Mouse (Mus musculus): ENCODE measurements around the gene Rtn1. TPM values are rescaled to one million over a fixed set of nuclear protein-coding genes. Genes with fewer than 3 reads are reported as not detected.

Rtn1 gene
- total and polyA plus RNA-seq, 3 experiments, result 0.44 TPM; not detected in 2

- Histone ChIP-seq H3K36me3 (replicated peaks) (no peaks in the 10 kb centered on the region), H3K9me3 (replicated peaks) (no peaks in the 10 kb centered on the region; the same call in 1 of the 2 replicates), H3K4me3 (ENCODE audit: low read depth, low read length) (no peak overlapping the region), H3K4me1 (ENCODE audit: insufficient read depth, low read depth, low read length) (no peaks in the 10 kb centered on the region), H3K27me3 (ENCODE audit: insufficient read depth, low read length) (no peaks in the 10 kb centered on the region; the same call in 1 of the 2 replicates)
- no peak for TF ChIP-seq GATA1 (IDR thresholded peaks at IDR 0.05; ENCODE audit: borderline replicate concordance, low read length)
- TF ChIP-seq POLR2AphosphoS5 (IDR thresholded peaks at IDR 0.05; ENCODE audit: insufficient replicate concordance, low read depth, low read length), result no peak
- DNase-seq (ENCODE audit: low spot score) (no peak), ATAC-seq (ENCODE audit: extremely low read depth, insufficient number of reproducible peaks, low FRiP score, poor library complexity, severe bottlenecking) (no peak)
Observed at GRCm38 (mm10) chr12:72239230-72239894, 169.5 kb downstream of the Rtn1 start.

- no peaks in the 10 kb centered on the region; the same call in 1 of the 2 replicates for H3K9me3 ChIP-seq (replicated peaks)
- no peaks in the 10 kb centered on the region; the same call in 1 of the 2 replicates for H3K27me3 ChIP-seq (ENCODE audit: insufficient read depth, low read length)
- no peak for ATAC-seq (ENCODE audit: extremely low read depth, insufficient number of reproducible peaks, low FRiP score, poor library complexity, severe bottlenecking)
- TF ChIP-seq POLR2AphosphoS5 (IDR thresholded peaks at IDR 0.05; ENCODE audit: insufficient replicate concordance, low read depth, low read length), result no peak
- no peak for TF ChIP-seq TAL1 (conservative IDR thresholded peaks at IDR 0.05; ENCODE audit: low read depth, low read length)
- TF ChIP-seq GATA1 (IDR thresholded peaks at IDR 0.05; ENCODE audit: borderline replicate concordance, low read length), result no peak
- no peak for TF ChIP-seq GATA2 (IDR thresholded peaks at IDR 0.05; ENCODE audit: borderline replicate concordance, low read depth, low read length)
- no peak for TF ChIP-seq CTCF (IDR thresholded peaks at IDR 0.05; ENCODE audit: low read depth, low read length)
- H3K4me3 ChIP-seq (ENCODE audit: low read depth, low read length), result no peak overlapping the region
- no peak for DNase-seq (ENCODE audit: low spot score)
- no peaks in the 10 kb centered on the region for H3K36me3 ChIP-seq (replicated peaks)
- H3K4me1 ChIP-seq (ENCODE audit: insufficient read depth, low read depth, low read length), result no peaks in the 10 kb centered on the region
Observed at GRCm38 (mm10) chr12:72237251-72237650, 171.6 kb downstream of the Rtn1 start.

- H3K9me3 ChIP-seq (replicated peaks), result no peaks in the 10 kb centered on the region; the same call in 1 of the 2 replicates
- no peak for DNase-seq (ENCODE audit: low spot score)
- H3K27me3 ChIP-seq (ENCODE audit: insufficient read depth, low read length), result no peaks in the 10 kb centered on the region; the same call in 1 of the 2 replicates
- no peak for ATAC-seq (ENCODE audit: extremely low read depth, insufficient number of reproducible peaks, low FRiP score, poor library complexity, severe bottlenecking)
- TF ChIP-seq GATA1 (IDR thresholded peaks at IDR 0.05; ENCODE audit: borderline replicate concordance, low read length) (no peak), TAL1 (conservative IDR thresholded peaks at IDR 0.05; ENCODE audit: low read depth, low read length) (no peak), POLR2AphosphoS5 (IDR thresholded peaks at IDR 0.05; ENCODE audit: insufficient replicate concordance, low read depth, low read length) (no peak), GATA2 (IDR thresholded peaks at IDR 0.05; ENCODE audit: borderline replicate concordance, low read depth, low read length) (no peak), CTCF (IDR thresholded peaks at IDR 0.05; ENCODE audit: low read depth, low read length) (no peak)
- H3K36me3 ChIP-seq (replicated peaks), result no peaks in the 10 kb centered on the region
- no peaks in the 10 kb centered on the region for H3K4me1 ChIP-seq (ENCODE audit: insufficient read depth, low read depth, low read length)
- no peak overlapping the region for H3K4me3 ChIP-seq (ENCODE audit: low read depth, low read length)
Observed at GRCm38 (mm10) chr12:72236564-72237011, 172.3 kb downstream of the Rtn1 start.

GRCm38 (mm10) chr12:72235621-72236351 is 173.1 kb downstream of the Rtn1 start:
- TF ChIP-seq GATA2 (IDR thresholded peaks at IDR 0.05; ENCODE audit: borderline replicate concordance, low read depth, low read length) (no peak), TAL1 (conservative IDR thresholded peaks at IDR 0.05; ENCODE audit: low read depth, low read length) (no peak), POLR2AphosphoS5 (IDR thresholded peaks at IDR 0.05; ENCODE audit: insufficient replicate concordance, low read depth, low read length) (no peak), CTCF (IDR thresholded peaks at IDR 0.05; ENCODE audit: low read depth, low read length) (no peak), GATA1 (IDR thresholded peaks at IDR 0.05; ENCODE audit: borderline replicate concordance, low read length) (no peak)
- Histone ChIP-seq H3K27me3 (ENCODE audit: insufficient read depth, low read length) (no peaks in the 10 kb centered on the region; the same call in 1 of the 2 replicates), H3K4me1 (ENCODE audit: insufficient read depth, low read depth, low read length) (no peaks in the 10 kb centered on the region), H3K4me3 (ENCODE audit: low read depth, low read length) (no peak overlapping the region), H3K9me3 (replicated peaks) (no peaks in the 10 kb centered on the region; the same call in 1 of the 2 replicates), H3K36me3 (replicated peaks) (no peaks in the 10 kb centered on the region)
- ATAC-seq (ENCODE audit: extremely low read depth, insufficient number of reproducible peaks, low FRiP score, poor library complexity, severe bottlenecking) (no peak), DNase-seq (ENCODE audit: low spot score) (no peak)

GRCm38 (mm10) chr12:72234966-72235365 is 173.9 kb downstream of the Rtn1 start:
- TF ChIP-seq GATA2 (IDR thresholded peaks at IDR 0.05; ENCODE audit: borderline replicate concordance, low read depth, low read length) (no peak), CTCF (IDR thresholded peaks at IDR 0.05; ENCODE audit: low read depth, low read length) (no peak), TAL1 (conservative IDR thresholded peaks at IDR 0.05; ENCODE audit: low read depth, low read length) (no peak), POLR2AphosphoS5 (IDR thresholded peaks at IDR 0.05; ENCODE audit: insufficient replicate concordance, low read depth, low read length) (no peak), GATA1 (IDR thresholded peaks at IDR 0.05; ENCODE audit: borderline replicate concordance, low read length) (no peak)
- no peak for DNase-seq (ENCODE audit: low spot score)
- H3K27me3 ChIP-seq (ENCODE audit: insufficient read depth, low read length), result no peaks in the 10 kb centered on the region; the same call in 1 of the 2 replicates
- H3K9me3 ChIP-seq (replicated peaks), result no peaks in the 10 kb centered on the region; the same call in 1 of the 2 replicates
- H3K36me3 ChIP-seq (replicated peaks), result no peaks in the 10 kb centered on the region
- ATAC-seq (ENCODE audit: extremely low read depth, insufficient number of reproducible peaks, low FRiP score, poor library complexity, severe bottlenecking), result no peak
- no peaks in the 10 kb centered on the region for H3K4me1 ChIP-seq (ENCODE audit: insufficient read depth, low read depth, low read length)
- H3K4me3 ChIP-seq (ENCODE audit: low read depth, low read length), result no peak overlapping the region

- Histone ChIP-seq H3K4me1 (ENCODE audit: insufficient read depth, low read depth, low read length) (no peaks in the 10 kb centered on the region), H3K9me3 (replicated peaks) (no peaks in the 10 kb centered on the region; the same call in 1 of the 2 replicates), H3K4me3 (ENCODE audit: low read depth, low read length) (no peak overlapping the region), H3K36me3 (replicated peaks) (no peaks in the 10 kb centered on the region), H3K27me3 (ENCODE audit: insufficient read depth, low read length) (no peaks in the 10 kb centered on the region; the same call in 1 of the 2 replicates)
- no peak for TF ChIP-seq GATA1 (IDR thresholded peaks at IDR 0.05; ENCODE audit: borderline replicate concordance, low read length)
- TF ChIP-seq POLR2AphosphoS5 (IDR thresholded peaks at IDR 0.05; ENCODE audit: insufficient replicate concordance, low read depth, low read length), result no peak
- TF ChIP-seq CTCF (IDR thresholded peaks at IDR 0.05; ENCODE audit: low read depth, low read length), result no peak
- TF ChIP-seq TAL1 (conservative IDR thresholded peaks at IDR 0.05; ENCODE audit: low read depth, low read length), result no peak
- no peak for TF ChIP-seq GATA2 (IDR thresholded peaks at IDR 0.05; ENCODE audit: borderline replicate concordance, low read depth, low read length)
- ATAC-seq (ENCODE audit: extremely low read depth, insufficient number of reproducible peaks, low FRiP score, poor library complexity, severe bottlenecking) (no peak), DNase-seq (ENCODE audit: low spot score) (no peak)
Observed at GRCm38 (mm10) chr12:72234151-72234550, 174.7 kb downstream of the Rtn1 start.
